Mouse (Mus musculus): ENCODE results near the gene Ube2d1. TPM values are rescaled to one million over a fixed set of nuclear protein-coding genes. Genes with fewer than 3 reads are reported as not detected.

Gene Ube2d1
- polyA plus RNA-seq, 1 experiment = not detected

GRCm38 (mm10) chr10:71306190-71306589 is 21.1 kb upstream of the Ube2d1 start:
- no peak for TF ChIP-seq GATA1 (IDR thresholded peaks at IDR 0.05; ENCODE audit: low read length)

DNA sequence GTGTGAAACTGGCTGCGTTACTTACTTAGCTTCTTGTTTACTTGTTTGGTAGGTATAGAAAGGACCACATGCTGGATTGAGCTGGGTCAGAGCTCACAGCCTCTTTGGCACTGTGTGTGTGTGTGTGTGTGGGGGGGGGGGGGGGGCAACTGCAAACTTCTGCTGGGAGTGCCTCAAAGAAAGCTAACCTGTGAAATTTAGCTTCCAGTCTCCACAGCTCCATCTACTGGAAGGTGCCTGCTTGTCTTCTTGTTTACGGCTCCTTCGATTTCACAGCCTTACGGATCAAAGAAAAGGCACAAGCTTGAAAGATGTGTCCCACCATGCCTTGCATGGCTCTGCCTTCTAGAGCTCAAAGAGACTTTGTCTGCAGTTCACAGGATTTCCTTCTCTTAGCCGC is 17.4 kb upstream of the Ube2d1 start:
- no peak for TF ChIP-seq GATA1 (IDR thresholded peaks at IDR 0.05; ENCODE audit: low read length)

DNA sequence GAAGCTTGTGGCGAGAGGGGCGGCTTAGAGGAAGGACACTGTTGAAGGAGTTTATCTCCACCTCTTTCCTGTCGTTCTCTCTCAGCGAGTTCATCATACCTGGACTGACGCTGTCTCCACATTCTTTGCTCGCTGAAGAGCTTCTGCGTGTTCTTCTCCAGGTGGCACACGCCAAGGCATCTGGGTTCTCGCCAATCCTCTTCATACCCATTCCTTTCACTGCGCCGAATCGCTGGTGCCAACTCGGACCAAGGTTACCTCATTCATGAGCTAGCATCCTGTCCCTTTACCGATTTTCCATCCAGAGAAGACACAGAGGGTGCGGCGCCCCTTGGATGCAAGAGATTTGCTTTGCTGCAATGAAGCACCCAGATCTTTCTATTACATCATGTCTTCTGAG is 15.1 kb upstream of the Ube2d1 start:
- no peak for TF ChIP-seq GATA1 (IDR thresholded peaks at IDR 0.05; ENCODE audit: low read length)

- no peak for TF ChIP-seq GATA1 (IDR thresholded peaks at IDR 0.05; ENCODE audit: low read length)
Observed at GRCm38 (mm10) chr10:71293245-71293644, 8.2 kb upstream of the Ube2d1 start.

DNA sequence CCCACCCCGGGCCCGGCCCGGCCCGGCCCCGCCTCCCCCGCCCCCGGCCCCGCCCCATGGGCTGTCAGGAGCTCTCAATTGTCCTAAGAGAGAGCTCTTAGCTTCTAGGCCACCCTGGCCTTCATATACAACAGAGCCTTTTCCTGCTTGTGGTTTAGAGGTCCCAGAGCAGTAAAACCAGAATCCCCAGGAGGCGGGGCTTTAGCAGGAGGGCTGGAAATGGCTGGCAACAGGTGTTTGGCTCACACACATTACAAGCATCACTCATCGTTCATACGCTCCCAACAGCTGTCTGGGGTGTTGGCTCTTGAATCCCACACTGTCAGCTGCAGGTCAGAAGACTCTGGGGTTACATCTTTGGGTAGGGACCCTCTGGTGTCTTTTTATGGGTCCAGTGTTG is 7.2 kb upstream of the Ube2d1 start:
- no peak for TF ChIP-seq GATA1 (IDR thresholded peaks at IDR 0.05; ENCODE audit: low read length)

DNA sequence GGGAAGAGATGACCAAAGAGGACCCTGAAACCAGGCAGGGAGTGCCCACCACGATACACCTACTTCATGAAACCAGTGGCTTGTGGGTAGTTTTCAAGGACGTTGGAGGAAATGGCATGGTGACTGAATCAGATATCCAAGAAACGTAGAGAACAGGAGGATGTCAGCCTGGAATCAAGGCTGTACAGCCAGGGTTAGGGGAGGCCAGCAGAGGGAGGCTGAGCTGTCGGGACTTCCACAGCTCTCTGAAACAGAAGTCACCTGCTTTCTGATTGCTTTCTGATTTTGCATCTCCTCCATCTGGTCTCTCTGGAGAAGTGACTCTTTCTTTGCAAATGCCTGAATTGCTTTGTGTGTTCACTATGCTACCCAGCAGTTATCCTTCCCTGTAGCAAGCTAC is 6.7 kb upstream of the Ube2d1 start:
- TF ChIP-seq GATA1 (IDR thresholded peaks at IDR 0.05; ENCODE audit: low read length) = no peak

- TF ChIP-seq GATA1 (IDR thresholded peaks at IDR 0.05; ENCODE audit: low read length) = no peak
Observed at GRCm38 (mm10) chr10:71291179-71291661, 6.2 kb upstream of the Ube2d1 start.

- no peak for TF ChIP-seq GATA1 (IDR thresholded peaks at IDR 0.05; ENCODE audit: low read length)
Observed at GRCm38 (mm10) chr10:71284511-71285125, 444 bp downstream of the Ube2d1 start.

- TF ChIP-seq GATA1 (IDR thresholded peaks at IDR 0.05; ENCODE audit: low read length) = no peak
Observed at GRCm38 (mm10) chr10:71284131-71284510, 941 bp downstream of the Ube2d1 start.

DNA sequence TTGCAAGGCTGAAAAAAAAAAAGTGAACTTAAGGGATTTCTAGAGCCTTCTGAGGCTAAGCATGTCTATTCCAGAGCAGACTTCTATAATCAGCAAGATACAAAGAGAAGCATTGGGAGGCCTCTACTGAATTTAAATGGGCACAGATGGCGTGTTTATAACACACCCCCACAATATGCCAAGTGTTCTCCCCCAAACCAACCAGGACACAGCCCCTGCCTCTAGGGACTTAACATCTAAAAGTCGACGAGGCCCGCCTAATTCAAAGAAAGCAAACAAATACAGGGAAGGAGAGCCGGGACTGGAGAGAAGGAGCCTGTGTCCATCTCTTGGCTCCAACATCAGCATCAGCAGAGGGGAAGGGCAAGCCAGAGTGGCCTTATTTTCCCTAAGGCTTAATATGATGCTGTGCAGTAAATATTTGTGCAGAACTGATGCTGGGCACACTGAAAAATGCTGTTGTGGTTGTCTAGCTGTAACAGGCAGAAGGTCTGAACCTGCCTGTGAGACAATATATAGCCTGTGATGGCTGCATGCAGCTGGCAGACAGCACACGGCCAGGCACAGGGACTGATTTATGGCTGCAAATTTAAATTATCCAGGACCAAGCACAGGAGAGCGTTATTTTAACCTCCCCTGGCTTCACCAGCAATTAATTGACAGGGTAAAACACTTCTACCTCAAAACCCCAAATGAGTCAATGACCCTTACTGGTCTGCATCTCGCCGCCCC is 11.9 kb downstream of the Ube2d1 start:
- TF ChIP-seq GATA1 (IDR thresholded peaks at IDR 0.05; ENCODE audit: low read length) = no peak

DNA sequence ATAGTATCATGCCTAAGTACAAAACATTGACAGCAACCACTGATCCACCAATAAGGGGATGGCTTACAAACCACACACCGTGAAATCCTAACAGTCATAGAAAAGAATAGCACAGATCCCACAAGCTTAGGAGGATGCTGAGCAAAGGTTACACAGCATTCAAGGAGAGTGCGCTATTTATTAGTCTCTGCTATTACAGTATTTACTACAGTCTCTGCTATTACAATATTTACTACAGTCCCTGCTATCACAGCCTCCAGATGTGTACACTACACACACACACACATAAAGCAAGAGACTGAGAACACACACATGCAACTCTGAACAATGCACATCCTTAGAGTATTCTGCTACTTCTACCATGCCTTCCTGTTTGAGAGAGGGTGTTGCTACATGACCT is 17.1 kb downstream of the Ube2d1 start:
- no peak for TF ChIP-seq GATA1 (IDR thresholded peaks at IDR 0.05; ENCODE audit: low read length)

- no peak for TF ChIP-seq GATA1 (IDR thresholded peaks at IDR 0.05; ENCODE audit: low read length)
Observed at GRCm38 (mm10) chr10:71267511-71267910, 17.6 kb downstream of the Ube2d1 start.

DNA sequence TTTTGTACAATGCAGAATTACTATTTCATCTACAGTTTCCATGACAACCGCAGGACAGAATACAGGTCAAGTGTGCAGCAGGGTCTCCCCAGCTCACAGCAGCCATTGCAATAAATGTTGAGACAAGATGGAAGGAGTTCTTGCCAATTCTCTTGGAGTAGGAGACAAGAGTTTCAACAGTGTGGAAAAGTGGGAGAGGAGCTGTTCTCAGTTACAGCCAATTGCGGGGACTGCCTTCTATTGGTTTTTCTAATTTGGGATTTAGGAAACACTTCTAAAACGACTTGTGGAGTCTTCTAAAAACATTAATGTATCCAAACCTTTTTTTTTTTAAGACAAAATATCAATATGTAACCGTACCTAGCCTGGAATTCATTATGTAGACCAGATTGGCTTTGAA is 20.0 kb downstream of the Ube2d1 start:
- TF ChIP-seq GATA1 (IDR thresholded peaks at IDR 0.05; ENCODE audit: low read length) = no peak

- TF ChIP-seq GATA1 (IDR thresholded peaks at IDR 0.05; ENCODE audit: low read length) = no peak
Observed at GRCm38 (mm10) chr10:71261637-71262036, 23.4 kb downstream of the Ube2d1 start.

- no peak for TF ChIP-seq GATA1 (IDR thresholded peaks at IDR 0.05; ENCODE audit: low read length)
Observed at GRCm38 (mm10) chr10:71258943-71259342, 26.1 kb downstream of the Ube2d1 start.

DNA sequence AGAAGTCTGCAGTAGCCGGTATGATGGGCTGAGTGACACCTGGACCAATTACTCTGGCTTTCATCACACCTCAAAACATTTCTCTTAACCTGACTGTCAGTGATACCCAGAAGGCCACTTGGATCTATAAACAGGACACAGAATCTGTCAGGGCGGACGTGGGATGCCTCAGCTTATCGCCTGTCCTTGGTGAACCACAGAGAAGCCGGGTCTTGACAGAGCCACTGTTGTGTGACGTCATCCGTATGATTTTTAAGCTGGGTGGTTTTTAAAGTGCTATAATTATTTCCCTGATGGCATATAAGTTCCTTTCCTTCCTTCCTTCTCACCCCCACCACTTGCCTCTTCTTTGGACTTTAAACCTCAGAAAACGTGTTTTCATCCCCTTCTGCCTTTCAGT is 26.5 kb downstream of the Ube2d1 start:
- TF ChIP-seq GATA1 (IDR thresholded peaks at IDR 0.05; ENCODE audit: low read length) = no peak

GRCm38 (mm10) chr10:71253147-71253546 is 31.9 kb downstream of the Ube2d1 start:
- no peak for TF ChIP-seq GATA1 (IDR thresholded peaks at IDR 0.05; ENCODE audit: low read length)
